Mouse (Mus musculus) MEL-GATA-1-ER (cell line): Measurements from ENCODE around the gene Prm1.

Source experiments
- DNase-seq: peaks from one replicate; pipeline ENCODE4 v3.0.0-alpha.2; 2012; ENCODE audit warnings: low read depth; ENCODE audit errors: extremely low read depth

The Prm1 gene

GRCm38 (mm10) chr16:10783152-10783434 lies 22.5 kb downstream of the Prm1 start:
- DNase-seq: no peak

DNA sequence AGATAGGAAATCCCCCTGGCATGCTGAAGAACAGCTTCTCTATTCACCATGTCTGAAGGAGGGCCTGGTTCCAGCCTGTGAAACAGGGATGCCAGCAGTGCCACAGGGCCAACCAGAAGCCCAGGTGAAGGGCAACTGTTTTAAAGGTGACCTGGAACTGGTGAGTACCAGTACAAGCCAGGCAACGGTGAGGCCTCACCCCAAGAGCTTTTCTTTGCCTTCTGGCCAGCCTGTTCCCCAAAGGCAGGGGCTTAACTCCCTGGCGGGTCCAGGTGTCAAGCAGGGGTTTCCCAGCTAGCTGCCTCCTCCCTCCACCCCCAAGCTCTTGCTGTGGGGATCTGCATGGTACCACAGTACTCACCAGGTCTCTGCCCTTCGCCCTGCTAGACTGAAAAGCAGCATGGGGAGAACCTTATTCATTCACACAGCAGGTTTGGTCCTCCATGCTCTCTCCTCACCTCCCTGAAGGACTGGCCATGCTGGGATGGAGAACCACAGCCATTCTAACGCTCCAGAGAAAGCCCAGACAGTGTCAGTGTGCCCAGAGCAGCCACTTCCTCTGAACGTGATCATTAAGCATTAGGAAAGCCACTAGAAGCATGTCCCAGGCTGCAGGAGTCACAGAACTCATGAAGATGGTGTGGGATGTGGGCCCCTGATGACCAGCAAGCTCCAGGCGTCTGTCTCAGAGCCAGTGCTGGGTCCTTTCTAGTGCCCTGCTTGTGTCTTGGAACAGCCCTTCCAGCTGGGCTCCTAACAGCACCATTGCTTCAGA lies 23.1 kb downstream of the Prm1 start:
- no peak for DNase-seq

- DNase-seq: no peak
These were observed 23.7 kb downstream of the Prm1 start for GRCm38 (mm10) chr16:10781862-10782371.

DNA sequence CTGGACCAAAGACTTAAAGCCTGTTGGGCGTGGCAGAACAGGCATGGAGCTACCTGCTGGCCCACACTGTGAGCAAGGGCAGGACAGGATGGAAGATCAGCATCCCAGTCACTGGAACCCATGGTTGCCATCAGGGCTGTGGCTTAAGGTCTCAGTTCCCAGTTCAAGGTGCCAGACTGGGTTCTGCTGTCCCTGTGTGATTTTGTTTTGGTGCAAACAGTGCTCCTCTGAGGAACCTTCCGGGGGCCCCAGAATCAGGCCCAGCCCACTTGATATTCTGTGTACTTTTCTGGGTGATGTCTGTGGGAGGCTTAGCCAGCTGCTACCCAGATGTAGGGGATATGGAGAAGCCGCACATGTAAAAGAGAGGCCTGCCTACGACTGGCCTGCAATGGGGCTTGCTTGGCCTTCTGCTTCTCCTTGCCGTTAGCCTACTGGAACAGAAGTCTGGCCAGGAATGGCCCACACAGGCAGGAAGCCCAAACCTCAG lies 25.0 kb downstream of the Prm1 start:
- no peak for DNase-seq

GRCm38 (mm10) chr16:10777579-10778160 lies 28.0 kb downstream of the Prm1 start:
- DNase-seq: no peak

- no peak for DNase-seq
These were observed 29.3 kb downstream of the Prm1 start for GRCm38 (mm10) chr16:10776322-10776721.

DNA sequence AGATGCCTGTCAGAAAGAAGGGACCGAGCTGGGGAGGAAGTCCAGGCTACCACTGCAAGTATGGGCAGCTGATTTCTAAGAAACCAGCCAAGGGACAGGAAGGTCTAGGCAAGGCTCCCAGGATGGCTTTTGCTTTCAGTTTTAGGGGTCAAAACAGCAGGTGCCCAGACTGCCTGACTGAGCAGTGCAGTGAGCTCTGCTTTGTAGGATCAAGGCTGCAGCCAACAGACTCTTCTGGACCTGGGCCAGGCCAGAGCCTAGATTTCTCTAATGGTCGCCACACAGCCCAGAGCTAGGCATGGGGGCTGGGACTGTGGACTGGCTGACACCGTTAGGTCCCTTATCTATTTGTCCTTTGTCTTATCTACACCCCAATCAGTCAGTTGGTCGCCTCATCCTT lies 30.9 kb downstream of the Prm1 start:
- no peak for DNase-seq

DNA sequence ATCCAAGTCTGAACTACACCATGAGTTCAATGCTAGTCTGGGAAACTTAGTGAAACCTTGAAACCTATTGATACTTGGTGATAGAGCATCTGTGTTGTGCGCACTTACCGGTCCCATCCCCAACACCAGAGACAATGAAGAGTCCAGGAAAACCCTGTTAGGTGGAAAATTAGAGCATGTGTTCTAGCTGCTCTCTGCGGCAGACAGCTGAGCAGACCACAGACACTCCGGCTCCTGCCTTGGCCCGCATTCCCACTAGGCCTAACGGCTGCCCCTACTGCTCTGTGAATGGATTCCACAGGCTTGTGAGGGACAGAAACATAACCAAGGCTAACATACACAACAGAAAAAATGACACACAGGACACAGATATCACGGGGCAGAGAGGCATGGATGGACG lies 32.1 kb downstream of the Prm1 start:
- no peak for DNase-seq

DNA sequence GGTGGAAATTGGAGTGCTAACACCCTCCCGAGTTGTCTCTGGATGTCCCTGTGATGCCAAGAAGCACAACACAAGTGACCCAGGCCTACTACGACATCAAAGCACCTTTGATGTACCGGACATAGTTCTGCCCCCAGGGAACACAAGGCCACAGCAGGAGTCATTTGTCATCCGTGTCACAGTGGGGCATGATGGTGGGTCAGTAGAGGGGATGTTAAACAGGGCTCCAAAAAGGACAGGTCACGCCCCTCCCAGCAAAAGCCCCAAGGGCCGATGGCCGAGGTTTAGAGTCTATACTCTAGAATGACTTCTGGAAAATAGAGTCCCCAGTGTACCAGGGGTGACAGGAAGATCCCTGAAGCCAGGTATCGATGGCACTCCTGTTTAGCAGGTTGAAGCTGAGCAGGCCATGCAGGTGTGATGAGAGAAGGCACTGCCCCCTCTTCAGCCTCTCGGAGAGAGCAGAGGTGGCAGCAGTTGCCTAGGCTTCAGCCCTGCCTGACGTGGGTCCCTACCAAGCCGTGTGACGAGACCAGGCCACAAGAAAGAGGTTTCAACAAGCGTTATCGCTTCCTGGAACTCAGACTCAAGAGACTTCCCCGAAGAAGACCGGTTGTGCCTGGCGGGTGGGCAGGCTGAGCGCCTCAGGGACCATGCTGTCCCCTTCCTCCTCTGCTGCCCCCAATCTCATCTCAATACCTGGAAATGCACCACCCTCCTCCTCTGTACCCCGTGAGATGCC lies 33.7 kb downstream of the Prm1 start:
- DNase-seq: no peak

- no peak for DNase-seq
These were observed 34.9 kb downstream of the Prm1 start for GRCm38 (mm10) chr16:10770531-10771325.

GRCm38 (mm10) chr16:10769661-10770060 lies 36.0 kb downstream of the Prm1 start:
- DNase-seq: no peak

DNA sequence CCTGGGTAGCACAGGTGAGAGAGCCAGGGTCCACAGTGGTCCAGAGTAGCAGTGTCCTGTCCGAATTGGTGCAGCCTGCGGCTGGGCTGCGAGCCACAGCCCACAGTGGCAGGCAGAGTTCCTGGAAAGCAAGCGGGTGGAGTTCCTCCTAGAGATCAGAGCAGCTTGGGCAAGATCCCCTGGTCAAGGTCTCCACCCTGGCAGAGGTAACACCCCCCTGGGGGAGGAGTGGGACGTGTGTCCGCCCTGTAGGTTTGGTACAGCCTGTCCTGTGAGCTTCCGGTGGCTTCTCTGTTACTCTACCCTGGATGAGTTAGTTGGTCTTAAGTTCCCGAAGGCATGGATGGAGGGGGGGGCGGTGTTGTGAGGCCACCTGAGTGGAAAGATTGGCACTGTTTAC lies 36.8 kb downstream of the Prm1 start:
- no peak for DNase-seq

DNA sequence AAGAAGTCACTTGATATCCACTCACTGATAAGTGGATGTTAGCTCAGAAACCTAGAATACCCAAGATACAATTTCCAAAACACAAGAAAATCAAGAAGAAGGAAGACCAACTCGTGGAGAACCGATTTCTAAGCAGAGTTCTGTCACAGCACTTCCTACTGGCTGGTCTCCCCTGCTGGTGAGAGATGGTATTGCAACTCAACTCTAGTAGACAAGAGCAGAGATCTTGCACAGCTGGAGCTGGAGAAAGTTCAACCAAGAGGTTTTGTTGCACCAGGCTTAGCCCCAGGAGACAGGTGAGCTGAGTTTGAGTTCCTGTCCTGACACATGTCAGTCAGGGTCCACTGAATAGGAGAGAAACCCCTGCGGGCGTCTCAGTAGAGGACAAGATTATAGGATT lies 38.5 kb downstream of the Prm1 start:
- DNase-seq: peak; percentile 48

DNA sequence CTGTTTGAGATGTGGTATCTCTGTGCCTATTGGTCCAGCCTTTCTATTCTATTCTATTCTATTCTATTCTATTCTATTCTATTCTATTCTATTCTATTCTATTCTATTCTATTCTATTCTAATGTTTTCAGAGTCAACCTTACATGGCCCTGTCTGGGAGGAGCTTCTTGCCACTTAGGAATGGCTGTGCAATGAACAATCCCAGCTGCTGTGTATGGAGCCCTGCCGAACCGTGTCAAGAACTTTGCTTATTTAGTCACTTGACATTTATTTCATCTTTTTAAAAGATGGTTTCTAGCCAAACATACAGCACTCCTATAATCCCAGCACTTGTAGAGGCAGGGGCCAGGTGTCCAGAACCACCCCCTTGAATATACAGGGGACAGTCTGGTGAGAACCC lies 41.3 kb downstream of the Prm1 start:
- no peak for DNase-seq

GRCm38 (mm10) chr16:10763540-10764264 lies 41.9 kb downstream of the Prm1 start:
- no peak for DNase-seq

- no peak for DNase-seq
These were observed 43.0 kb downstream of the Prm1 start for GRCm38 (mm10) chr16:10762569-10763180.

DNA sequence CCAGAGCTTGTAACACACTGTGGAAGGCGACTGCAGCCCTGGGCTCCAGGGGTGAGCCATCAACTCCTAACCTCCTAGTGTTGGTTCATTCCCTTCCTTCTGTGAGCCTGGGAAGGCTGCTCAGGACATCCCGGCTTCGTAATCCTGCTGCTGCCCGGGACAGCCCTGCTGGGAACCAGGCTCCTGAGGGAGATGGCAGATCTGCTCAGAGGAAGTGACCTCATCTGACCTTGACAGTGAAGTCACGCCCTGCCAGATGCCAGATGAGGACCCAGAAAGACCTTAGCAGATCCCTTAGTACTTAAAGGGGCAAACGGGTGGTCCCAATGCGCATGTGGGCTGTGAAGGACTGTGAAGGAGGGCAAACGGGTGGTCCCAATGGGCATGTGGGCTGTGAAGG lies 44.5 kb downstream of the Prm1 start:
- DNase-seq: no peak

- DNase-seq: no peak
These were observed 49.5 kb downstream of the Prm1 start for GRCm38 (mm10) chr16:10756168-10756567.

DNA sequence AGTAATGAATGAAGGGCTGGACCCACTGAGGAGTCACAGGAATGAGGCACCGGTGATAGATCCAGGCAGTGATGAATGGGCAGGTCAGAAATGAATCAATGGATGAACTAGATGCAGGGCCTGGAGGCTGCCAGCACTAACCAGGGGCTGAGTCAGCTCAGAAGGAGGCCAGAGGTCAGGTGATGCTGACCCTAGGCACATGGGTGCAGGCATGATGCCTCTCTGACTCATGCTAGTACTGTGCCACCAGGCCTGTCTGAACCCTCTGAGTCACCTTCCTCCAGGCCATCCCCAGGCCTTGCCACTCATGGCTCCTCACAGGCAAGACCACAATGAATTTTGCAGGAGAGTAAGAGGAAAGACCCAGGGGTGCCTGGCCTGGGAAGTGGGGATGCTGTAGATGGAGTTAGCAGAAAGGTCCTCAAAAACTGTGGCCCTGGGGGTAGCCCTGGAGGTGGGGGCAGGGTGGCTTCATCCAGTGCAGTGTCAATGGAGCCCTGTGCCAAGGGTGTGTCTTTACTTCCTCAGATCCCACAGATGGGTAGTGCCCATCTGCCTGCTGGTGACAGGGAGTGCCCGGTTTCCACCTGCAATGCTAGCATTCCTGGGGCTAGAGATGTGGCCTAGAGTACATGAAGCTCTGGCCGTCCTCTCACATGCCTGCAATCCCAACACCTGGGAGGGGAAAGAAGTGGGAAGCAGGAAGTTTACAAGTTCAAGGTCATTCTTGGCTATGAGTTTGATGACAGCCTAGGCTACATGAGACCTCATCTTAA lies 50.9 kb downstream of the Prm1 start:
- no peak for DNase-seq

DNA sequence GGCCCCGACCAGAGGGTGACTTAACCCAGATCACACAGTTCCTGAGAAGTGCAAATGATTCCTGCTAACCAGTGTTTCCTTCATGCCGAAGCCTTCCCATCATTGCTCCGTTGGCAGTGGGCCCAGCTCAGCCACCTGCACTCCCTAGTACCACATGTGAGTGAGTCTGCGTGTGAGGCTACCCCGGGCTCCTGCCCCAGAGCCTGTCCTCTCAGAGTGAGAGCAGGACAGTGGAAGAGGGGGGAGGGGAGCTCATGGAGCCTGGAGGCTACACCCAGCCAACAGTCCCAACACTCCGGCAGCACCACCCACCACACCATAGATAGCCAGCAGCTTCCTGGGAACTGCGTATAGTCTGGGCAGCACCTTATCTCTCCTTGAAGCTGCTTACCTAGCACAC lies 55.8 kb downstream of the Prm1 start:
- DNase-seq: no peak
